Mouse (Mus musculus) cerebellum, postnatal 14 days (tissue): Measurements from ENCODE around the gene Gstm4.

Experiments
- DNase-seq, 2 experiments: peaks; one replicate each; pipeline ENCODE4 v3.0.0; 2021; ENCODE audit warnings: mixed read lengths in 2 of 2

Gstm4 gene

GRCm38 (mm10) chr3:108044394-108045140 is at the start of gene Gstm4:
TSS of gene Gstm4 (minus strand) at chr3:108044894.
- DNase-seq: peak; percentile 81 to 84

- no peak for DNase-seq
Observed at GRCm38 (mm10) chr3:108094146-108094545, 49.5 kb upstream of the Gstm4 start.

GRCm38 (mm10) chr3:108093306-108093705 is 48.6 kb upstream of the Gstm4 start:
- no peak for DNase-seq

- DNase-seq: no peak
Observed at GRCm38 (mm10) chr3:108092536-108093115, 47.9 kb upstream of the Gstm4 start, which contains the start of gene Gnat2. TSS of gene Gnat2 (plus strand) at chr3:108092789.

GRCm38 (mm10) chr3:108092030-108092429 is 47.3 kb upstream of the Gstm4 start:
- no peak for DNase-seq

GRCm38 (mm10) chr3:108090561-108090960 is 45.9 kb upstream of the Gstm4 start:
- no peak for DNase-seq

GRCm38 (mm10) chr3:108089916-108090315 is 45.2 kb upstream of the Gstm4 start:
- no peak for DNase-seq

- no peak for DNase-seq
Observed at GRCm38 (mm10) chr3:108088842-108089380, 44.2 kb upstream of the Gstm4 start.

- DNase-seq: no peak
Observed at GRCm38 (mm10) chr3:108087329-108087728, 42.6 kb upstream of the Gstm4 start.

- peak; percentile 68 to 76 for DNase-seq
Observed at GRCm38 (mm10) chr3:108086470-108086979, 41.8 kb upstream of the Gstm4 start, which contains the start of gene Ampd2. TSS of gene Ampd2 (minus strand) at chr3:108086651.

GRCm38 (mm10) chr3:108085721-108086469 is 41.2 kb upstream of the Gstm4 start:
- peak; percentile 71 to 75 for DNase-seq

GRCm38 (mm10) chr3:108085281-108085720 is 40.6 kb upstream of the Gstm4 start:
- DNase-seq: peak; percentile 94 to 95

- DNase-seq: no peak
Observed at GRCm38 (mm10) chr3:108084767-108085270, 40.1 kb upstream of the Gstm4 start.

GRCm38 (mm10) chr3:108083904-108084407 is 39.3 kb upstream of the Gstm4 start:
- peak; percentile 63 to 72 for DNase-seq

- no peak for DNase-seq
Observed at GRCm38 (mm10) chr3:108083161-108083560, 38.5 kb upstream of the Gstm4 start.

- no peak for DNase-seq
Observed at GRCm38 (mm10) chr3:108082251-108082875, 37.7 kb upstream of the Gstm4 start.

GRCm38 (mm10) chr3:108081681-108082080 is 37.0 kb upstream of the Gstm4 start:
- no peak for DNase-seq

- no peak for DNase-seq
Observed at GRCm38 (mm10) chr3:108076836-108077235, 32.1 kb upstream of the Gstm4 start.

- DNase-seq: peak; percentile 33 to 43
Observed at GRCm38 (mm10) chr3:108072983-108073569, 28.4 kb upstream of the Gstm4 start.

- peak; percentile 75 to 79 for DNase-seq
Observed at GRCm38 (mm10) chr3:108070295-108071293, 25.9 kb upstream of the Gstm4 start.
